Mouse (Mus musculus) myocyte (in vitro differentiated cells): ENCODE measurements at regions not wholly inside any gene's neighbourhood (a gene's known extent, or its start where the extent isn't known, plus 50 kb on each side); places are given as distances from the start of the nearest gene placed in this dataset.

Experiments
- E2F4 ChIP-seq: IDR thresholded peaks from one replicate; pipeline ENCODE4 v1.6.1; 2011; ENCODE audit warnings: mild to moderate bottlenecking, control low read depth, moderate library complexity; ENCODE audit not compliant: insufficient read depth
- MYOD1 ChIP-seq, 3 experiments: IDR thresholded peaks; one replicate each; pipeline ENCODE4 v1.6.1; 2011; ENCODE audit warnings: control low read depth in 2 of 3, low read depth in 2 of 3, mild to moderate bottlenecking in 2 of 3, moderate library complexity in 1 of 3; ENCODE audit not compliant: insufficient read length in 2 of 3, control insufficient read depth in 1 of 3

DNA sequence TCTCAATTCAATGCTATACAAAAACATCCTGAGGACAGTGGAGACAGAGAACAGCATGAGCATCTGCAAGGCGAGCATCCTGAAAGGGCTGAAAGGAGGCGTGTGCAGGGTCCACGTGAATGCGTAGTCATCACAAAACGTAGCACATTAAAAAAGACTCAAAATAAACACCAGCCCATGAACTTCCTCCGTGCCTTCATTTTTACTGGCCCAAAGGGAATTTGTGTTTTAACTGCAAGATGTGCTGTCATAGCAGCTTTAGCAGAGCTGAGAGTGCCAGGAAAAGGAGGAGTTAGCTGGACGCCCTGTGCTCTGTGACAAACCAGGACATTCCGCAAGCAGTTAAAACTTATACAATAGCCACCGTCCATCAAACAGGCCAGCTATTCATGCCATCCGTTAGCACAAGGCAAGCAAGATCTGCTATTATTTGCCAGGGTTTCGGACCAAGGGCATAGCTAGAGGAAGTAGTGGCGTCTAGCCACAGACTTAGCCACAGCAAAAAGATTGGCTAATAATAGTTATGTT lies 92.9 kb upstream of the Stmnd1 start:
- no peak for TF ChIP-seq MYOD1 (IDR thresholded peaks at IDR 0.05; ENCODE audit: control insufficient read depth in 1 of 3, insufficient read length in 2 of 3, low read depth in 2 of 3)
- TF ChIP-seq E2F4 = no peak
